Mouse (Mus musculus) liver, embryonic 14.5 days (tissue): ENCODE measurements around the gene Abcg2.
"Not testable (repeated sequence)": the region's sequence is repeated elsewhere in the genome, so short reads cannot be mapped to it uniquely, and the experiment has no call there.

Source experiments
- CTCF ChIP-seq: IDR thresholded peaks from 2 replicates; pipeline ENCODE4 v1.5.1; 2016; ENCODE audit warnings: antibody characterized with exemption, low read depth, control low read depth
- EP300 ChIP-seq: IDR thresholded peaks from 2 replicates; pipeline ENCODE4 v1.6.1; 2016; ENCODE audit warnings: antibody characterized with exemption, low read depth

- TF ChIP-seq CTCF, EP300: not testable (repeated sequence)
These were observed 17.8 kb downstream of the Abcg2 start for GRCm38 (mm10) chr6:58602119-58602518.
